Mouse (Mus musculus): Measurements from ENCODE around the gene Olfr834.

Gene Olfr834

DNA sequence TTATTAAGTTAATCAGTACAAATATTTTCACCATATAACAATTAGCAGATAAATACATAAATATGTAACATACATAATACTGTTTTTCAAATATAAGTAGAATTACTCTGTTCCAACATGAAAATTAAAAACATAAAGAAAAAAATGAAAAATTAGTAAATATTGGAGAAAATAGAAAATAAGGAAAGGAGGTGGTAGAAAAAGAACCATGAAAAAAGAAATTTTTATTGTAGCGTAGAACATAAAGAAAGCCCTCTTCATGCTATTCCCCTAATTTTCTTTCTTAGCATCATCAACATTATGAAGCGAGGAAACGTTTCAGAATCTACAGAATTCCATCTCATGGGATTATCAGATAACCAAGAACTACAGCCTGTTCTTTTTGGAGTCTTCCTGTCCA lies at the start of gene Olfr834:
Gene Olfr834 (plus strand): TSS at position 301 of the 400 bp plus-strand sequence.
- DNase-seq (ENCODE audit: low spot score): no peak

DNA sequence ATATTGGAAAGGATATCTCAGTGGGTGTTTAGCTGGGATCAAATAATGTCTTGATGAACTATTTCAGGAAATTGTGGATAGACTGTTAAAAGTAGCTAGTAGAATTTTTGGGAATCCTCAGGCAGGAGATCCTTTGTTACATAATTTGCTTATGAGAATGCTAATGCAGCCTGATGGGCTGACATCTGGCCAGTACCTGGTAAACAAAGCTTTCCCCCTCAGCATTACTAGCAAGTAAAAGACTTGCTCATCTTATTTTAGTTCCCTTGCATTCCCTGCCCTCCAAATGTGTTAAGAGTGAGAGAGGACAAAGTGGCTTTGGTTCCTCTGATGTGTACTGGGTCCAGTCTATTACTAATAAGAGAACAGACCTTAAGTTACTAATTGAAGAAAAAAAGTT lies 25.8 kb upstream of the Olfr834 start:
- no peak for DNase-seq (ENCODE audit: low spot score)

DNA sequence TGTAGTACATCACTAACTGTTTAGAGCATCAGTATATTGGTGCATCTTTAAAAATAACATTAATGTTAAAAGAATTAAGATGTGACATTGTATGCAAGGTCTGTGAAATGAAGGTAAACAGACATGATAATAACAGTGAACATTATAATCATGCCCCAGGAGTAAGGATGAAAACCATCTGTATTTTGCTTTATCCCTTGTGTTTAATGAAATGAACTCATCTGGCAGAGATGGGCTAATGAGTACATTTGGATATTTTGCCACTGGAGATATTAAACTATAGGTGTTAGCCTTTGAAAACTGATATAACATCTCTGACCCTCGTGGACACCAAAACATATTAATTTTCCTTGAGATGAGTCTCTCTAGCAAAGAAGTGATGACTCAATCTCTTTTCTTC lies 44.6 kb downstream of the Olfr834 start, which contains the start of gene Olfr835:
Gene Olfr835 (plus strand): TSS at position 301 of the 400 bp plus-strand sequence.
- no peak for DNase-seq (ENCODE audit: low spot score)

Measured in urinary bladder, postnatal 14 days (tissue).